Mouse (Mus musculus) cerebellum, postnatal 25 days (tissue): Measurements from ENCODE around the gene Celf2.

ENCODE experiments used
- DNase-seq, 2 experiments: peaks; one replicate each; pipeline ENCODE4 v3.0.0; 2021; ENCODE audit warnings: mixed read lengths in 2 of 2

Celf2 gene

GRCm38 (mm10) chr2:7173271-7174064 lies 335.9 kb downstream of the Celf2 start:
- peak; percentile 86 to 88 for DNase-seq

GRCm38 (mm10) chr2:7171087-7171696 lies 338.2 kb downstream of the Celf2 start:
- no peak for DNase-seq

GRCm38 (mm10) chr2:7165786-7166185 lies 343.6 kb downstream of the Celf2 start:
- no peak for DNase-seq

GRCm38 (mm10) chr2:7160108-7160507 lies 349.3 kb downstream of the Celf2 start:
- peak in 1 of 2 experiments; percentile 23 for DNase-seq

- DNase-seq = no peak
Observed at GRCm38 (mm10) chr2:7147303-7147702, 362.1 kb downstream of the Celf2 start.

GRCm38 (mm10) chr2:7145541-7146043 lies 363.8 kb downstream of the Celf2 start:
- no peak for DNase-seq

- DNase-seq = no peak
Observed at GRCm38 (mm10) chr2:7144871-7145270, 364.5 kb downstream of the Celf2 start.

GRCm38 (mm10) chr2:7123366-7123765 lies 386.0 kb downstream of the Celf2 start:
- no peak for DNase-seq

- no peak for DNase-seq
Observed at GRCm38 (mm10) chr2:7115801-7116200, 393.6 kb downstream of the Celf2 start.

GRCm38 (mm10) chr2:7115161-7115560 lies 394.2 kb downstream of the Celf2 start:
- DNase-seq = no peak

GRCm38 (mm10) chr2:7113738-7114137 lies 395.6 kb downstream of the Celf2 start:
- DNase-seq = no peak

GRCm38 (mm10) chr2:7112156-7112813 lies 397.1 kb downstream of the Celf2 start:
- DNase-seq = no peak

- no peak for DNase-seq
Observed at GRCm38 (mm10) chr2:7093414-7093813, 415.9 kb downstream of the Celf2 start.

- DNase-seq = no peak
Observed at GRCm38 (mm10) chr2:7092641-7093040, 416.7 kb downstream of the Celf2 start.

GRCm38 (mm10) chr2:7090496-7090895 lies 418.9 kb downstream of the Celf2 start:
- no peak for DNase-seq

GRCm38 (mm10) chr2:7089069-7089834 lies 420.1 kb downstream of the Celf2 start:
- DNase-seq = peak in 1 of 2 experiments; percentile 48

- no peak for DNase-seq
Observed at GRCm38 (mm10) chr2:7088536-7088935, 420.8 kb downstream of the Celf2 start.

- peak in 1 of 2 experiments; percentile 28 for DNase-seq
Observed at GRCm38 (mm10) chr2:7087480-7087879, 421.9 kb downstream of the Celf2 start.

GRCm38 (mm10) chr2:7083489-7084090 lies 425.8 kb downstream of the Celf2 start:
- DNase-seq = no peak

GRCm38 (mm10) chr2:7082376-7083025 lies 426.9 kb downstream of the Celf2 start:
- peak in 1 of 2 experiments; percentile 29 for DNase-seq
